Mouse (Mus musculus) ES-E14 (cell line): ENCODE results near the gene Gm498.

Experiments used
- CHD2 ChIP-seq: IDR thresholded peaks from 2 replicates; pipeline ENCODE4 v1.6.1; 2014; ENCODE audit warnings: mild to moderate bottlenecking, low read depth, low read length, inconsistent platforms
- HCFC1 ChIP-seq: IDR thresholded peaks from 2 replicates; pipeline ENCODE4 v1.6.1; 2012; ENCODE audit warnings: low read length, inconsistent platforms, borderline replicate concordance; ENCODE audit not compliant: insufficient read depth
- MAFK ChIP-seq: IDR thresholded peaks from 2 replicates; pipeline ENCODE4 v1.6.1; 2014; ENCODE audit warnings: mild to moderate bottlenecking, low read depth, low read length, inconsistent platforms; ENCODE audit not compliant: insufficient read depth
- ZC3H11A ChIP-seq: IDR thresholded peaks from 2 replicates; pipeline ENCODE4 v1.6.1; 2012; ENCODE audit warnings: low read depth, mild to moderate bottlenecking, inconsistent platforms, low read length, borderline replicate concordance
- ZNF384 ChIP-seq: IDR thresholded peaks from 2 replicates; pipeline ENCODE4 v1.6.1; 2012; ENCODE audit warnings: low read depth, low read length, inconsistent platforms

GRCm38 (mm10) chr7:143823266-143823605, 43.4 kb upstream of the Gm498 start:
- TF ChIP-seq ZNF384 (peak; percentile 72), HCFC1 (no peak), MAFK (no peak), CHD2 (no peak), ZC3H11A (no peak)
